Mouse (Mus musculus): Measurements from ENCODE around the gene Tec. TPM values are rescaled to one million over a fixed set of nuclear protein-coding genes. Genes with fewer than 3 reads are reported as not detected.

Gene Tec
- total and polyA plus RNA-seq, 2 experiments = 6.6 to 24.7 TPM

DNA sequence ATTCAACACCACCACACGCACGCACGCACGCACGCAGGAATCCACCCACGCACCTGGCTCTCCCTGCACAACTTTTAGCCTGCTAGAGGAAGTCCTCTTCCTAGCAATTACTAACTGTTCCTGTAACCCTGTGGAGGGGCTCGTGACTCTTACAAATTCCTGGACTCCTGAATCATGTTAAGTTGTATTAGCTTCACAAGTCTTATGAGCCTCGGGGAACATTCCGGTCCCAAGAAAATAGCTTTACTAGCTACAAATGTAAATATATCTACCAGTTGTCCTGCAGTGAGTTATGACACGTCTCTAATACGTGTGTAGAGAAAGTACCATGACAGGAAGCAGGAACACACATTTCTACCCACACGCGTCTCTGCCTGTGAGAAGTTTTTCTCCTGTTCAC is 158.8 kb downstream of the Tec start:
- DNase-seq (ENCODE audit: extremely low read depth, low read depth, low spot score) = no peak
- Histone ChIP-seq H3K4me1 (ENCODE audit: control insufficient read depth, insufficient read depth, low read length) (no peaks in the 10 kb centered on the region), H3K9ac (ENCODE audit: low read depth, low read length) (no peak overlapping the region), H3K27ac (replicated peaks; ENCODE audit: insufficient read depth, low read depth, low read length) (no peak overlapping the region), H3K36me3 (ENCODE audit: control insufficient read depth, insufficient read depth, low read length) (no peaks in the 10 kb centered on the region), H3K79me2 (ENCODE audit: control insufficient read depth, insufficient read depth, low read length) (no peaks in the 10 kb centered on the region), H3K27me3 (ENCODE audit: control insufficient read depth, insufficient read depth, low read length) (no peaks in the 10 kb centered on the region), H3K4me3 (ENCODE audit: insufficient read depth, low read depth, low read length) (no peak overlapping the region)
- 84% methylated on average over 13 of the region's 13 CpGs for WGBS
- no peak for TF ChIP-seq POLR2A (IDR thresholded peaks at IDR 0.05; ENCODE audit: extremely low read depth, insufficient read depth, low read length)
- TF ChIP-seq CTCF (IDR thresholded peaks at IDR 0.05; ENCODE audit: low read depth, low read length) = no peak

- no peak overlapping the region for H3K9ac ChIP-seq (ENCODE audit: low read depth, low read length)
- WGBS = 78% methylated on average over 10 of the region's 10 CpGs
- H3K4me1 ChIP-seq (ENCODE audit: control insufficient read depth, insufficient read depth, low read length) = no peaks in the 10 kb centered on the region
- H3K27ac ChIP-seq (replicated peaks; ENCODE audit: insufficient read depth, low read depth, low read length) = no peak overlapping the region
- no peaks in the 10 kb centered on the region for H3K27me3 ChIP-seq (ENCODE audit: control insufficient read depth, insufficient read depth, low read length)
- H3K4me3 ChIP-seq (ENCODE audit: insufficient read depth, low read depth, low read length) = no peak overlapping the region
- no peaks in the 10 kb centered on the region for H3K79me2 ChIP-seq (ENCODE audit: control insufficient read depth, insufficient read depth, low read length)
- no peak for DNase-seq (ENCODE audit: extremely low read depth, low read depth, low spot score)
- no peaks in the 10 kb centered on the region for H3K36me3 ChIP-seq (ENCODE audit: control insufficient read depth, insufficient read depth, low read length)
- no peak for TF ChIP-seq CTCF (IDR thresholded peaks at IDR 0.05; ENCODE audit: low read depth, low read length)
- no peak for TF ChIP-seq POLR2A (IDR thresholded peaks at IDR 0.05; ENCODE audit: extremely low read depth, insufficient read depth, low read length)
These were observed 161.6 kb downstream of the Tec start for GRCm38 (mm10) chr5:72706722-72707121.

DNA sequence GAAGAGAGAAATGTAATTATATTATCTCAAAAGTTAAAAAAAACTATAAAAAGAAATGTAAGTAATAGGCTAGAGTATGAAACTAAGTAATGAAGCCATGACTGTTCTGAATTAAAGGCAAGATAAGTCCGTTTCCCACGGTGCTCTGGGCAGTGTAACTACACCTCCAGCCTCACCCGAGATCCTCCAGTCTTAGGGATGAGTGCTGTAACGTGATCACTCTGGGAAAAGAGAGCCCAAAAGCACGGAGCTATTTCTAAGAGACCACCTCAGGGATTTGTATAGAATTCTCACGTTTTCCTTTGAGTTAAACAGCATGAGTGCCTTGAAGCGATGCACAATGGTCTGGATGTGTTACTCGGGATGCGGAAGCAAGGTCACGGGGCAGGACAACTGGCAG is 162.2 kb downstream of the Tec start:
- Histone ChIP-seq H3K9ac (ENCODE audit: low read depth, low read length) (no peak overlapping the region), H3K4me1 (ENCODE audit: control insufficient read depth, insufficient read depth, low read length) (no peaks in the 10 kb centered on the region), H3K27ac (replicated peaks; ENCODE audit: insufficient read depth, low read depth, low read length) (no peak overlapping the region), H3K36me3 (ENCODE audit: control insufficient read depth, insufficient read depth, low read length) (no peaks in the 10 kb centered on the region), H3K27me3 (ENCODE audit: control insufficient read depth, insufficient read depth, low read length) (no peaks in the 10 kb centered on the region), H3K4me3 (ENCODE audit: insufficient read depth, low read depth, low read length) (no peak overlapping the region), H3K79me2 (ENCODE audit: control insufficient read depth, insufficient read depth, low read length) (no peaks in the 10 kb centered on the region)
- no peak for DNase-seq (ENCODE audit: extremely low read depth, low read depth, low spot score)
- TF ChIP-seq POLR2A (IDR thresholded peaks at IDR 0.05; ENCODE audit: extremely low read depth, insufficient read depth, low read length) = no peak
- TF ChIP-seq CTCF (IDR thresholded peaks at IDR 0.05; ENCODE audit: low read depth, low read length) = no peak
- WGBS = 73% methylated on average over 10 of the region's 10 CpGs

Other genes starting within 250 kb of the Tec start
- not detected in 2 replicates for gene Cnga1, start 224.2 kb downstream of the Tec start, total RNA-seq (2014; rRNA removed)
- 0.04 TPM in 1 of 2 replicates, not detected in the other for gene Cnga1, start 224.2 kb downstream of the Tec start, polyA plus RNA-seq (2012; rRNA removed)
- 22.1 and 36.8 TPM in 2 replicates for gene Nipal1, start 220.7 kb downstream of the Tec start, total RNA-seq (2014; rRNA removed)
- gene Nipal1, start 220.7 kb downstream of the Tec start, polyA plus RNA-seq (2012; rRNA removed) = 3.0 and 5.2 TPM in 2 replicates
- gene Txk, start 115.7 kb downstream of the Tec start, total RNA-seq (2014; rRNA removed) = 0.20 and 0.46 TPM in 2 replicates
- gene Txk, start 115.7 kb downstream of the Tec start, polyA plus RNA-seq (2012; rRNA removed) = 0.15 and 0.22 TPM in 2 replicates
- gene Slain2, start 45.8 kb upstream of the Tec start, total RNA-seq (2014; rRNA removed) = 12.7 and 14.0 TPM in 2 replicates
- gene Slain2, start 45.8 kb upstream of the Tec start, polyA plus RNA-seq (2012; rRNA removed) = 10.3 and 10.7 TPM in 2 replicates
- not detected in 2 replicates for gene Gm10135, start 106.2 kb upstream of the Tec start, total RNA-seq (2014; rRNA removed)
- gene Gm10135, start 106.2 kb upstream of the Tec start, polyA plus RNA-seq (2012; rRNA removed) = not detected in 2 replicates
- gene Slc10a4, start 138.4 kb upstream of the Tec start, total RNA-seq (2014; rRNA removed) = not detected in 2 replicates
- not detected in 2 replicates for gene Slc10a4, start 138.4 kb upstream of the Tec start, polyA plus RNA-seq (2012; rRNA removed)